Mouse (Mus musculus) neural tube, embryonic 14.5 days (tissue): ENCODE data around the gene Mef2c. TPM values are rescaled to one million over a fixed set of nuclear protein-coding genes. Genes with fewer than 3 reads are reported as not detected.

ENCODE experiments used
- ATAC-seq: fragments of 200-750 bp; cut with Nextera tagmentation; 2 replicates; pipeline ENCODE4 v1.8.0; 2017; ENCODE audit warnings: low read depth, mild to moderate bottlenecking, moderate TSS enrichment, moderate library complexity
- H3K27ac ChIP-seq: fragments of 300-500 bp; sonication (generic); 2 replicates; pipeline ENCODE4 v1.5.1; 2014; ENCODE audit warnings: low read depth, mild to moderate bottlenecking, control low read depth, low read length, moderate library complexity, mixed read lengths
- H3K27me3 ChIP-seq: fragments of 300-500 bp; sonication (generic); 2 replicates; pipeline ENCODE4 v1.6.1; 2014; ENCODE audit warnings: low read length; ENCODE audit not compliant: control insufficient read depth, insufficient read depth
- H3K36me3 ChIP-seq: fragments of 300-500 bp; sonication (generic); 2 replicates; pipeline ENCODE4 v1.6.1; 2014; ENCODE audit warnings: low read length, mixed read lengths; ENCODE audit not compliant: control insufficient read depth, insufficient read depth
- H3K4me1 ChIP-seq: fragments of 300-500 bp; sonication (generic); 2 replicates; pipeline ENCODE4 v1.6.1; 2014; ENCODE audit warnings: low read length; ENCODE audit not compliant: control insufficient read depth, insufficient read depth
- H3K4me2 ChIP-seq: fragments of 300-500 bp; sonication (generic); 2 replicates; pipeline ENCODE4 v1.6.1; 2014; ENCODE audit warnings: mild to moderate bottlenecking, low read depth, low read length, control low read depth
- H3K4me3 ChIP-seq: fragments of 300-500 bp; sonication (generic); 2 replicates; pipeline ENCODE4 v1.5.1; 2014; ENCODE audit warnings: low read depth, low read length, control low read depth, mixed read lengths
- H3K9ac ChIP-seq: fragments of 300-500 bp; sonication (generic); replicated peaks from 2 replicates; pipeline ENCODE4 v1.6.1; 2014; ENCODE audit warnings: low read depth, mild to moderate bottlenecking, control low read depth, low read length, mixed read lengths
- H3K9me3 ChIP-seq: fragments of 300-500 bp; sonication (generic); 2 replicates; pipeline ENCODE4 v1.6.1; 2016; ENCODE audit warnings: low read length; ENCODE audit not compliant: control insufficient read depth
- WGBS: fragments of 180-500 bp; shearing (Covaris S2); extraction: QIAGEN DNeasy Blood & Tissue Kit; methylation state at CpG from one replicate; pipeline ENCODE4 v1.1.7; 2014; 5-methylcytosine and 5-hydroxymethylcytosine counted together
- polyA plus RNA-seq: library from polyadenylated mRNA; unstranded; fragments of >200 nt; fragmentation: Nextera tagmentation; extraction: Ambion mirVana; gene quantifications from 2 replicates; pipeline ENCODE4 v1.2.1, GENCODE M21; 2014

Gene Mef2c
- polyA plus RNA-seq, 1 experiment from 2014 or later, result 32.4 TPM

- no peaks in the 10 kb centered on the region for H3K9me3 ChIP-seq
- H3K27ac ChIP-seq, result no peak overlapping the region
- H3K27me3 ChIP-seq, result no peaks in the 10 kb centered on the region
- no peaks in the 10 kb centered on the region for H3K36me3 ChIP-seq
- H3K4me2 ChIP-seq, result no peak overlapping the region
- H3K4me1 ChIP-seq, result no peaks in the 10 kb centered on the region
- H3K4me3 ChIP-seq, result no peak overlapping the region
- no peak for ATAC-seq
- WGBS, result 82% methylated on average over 2 of the region's 2 CpGs
- H3K9ac ChIP-seq, result no peak overlapping the region
These were observed 203.8 kb downstream of the Mef2c start for GRCm38 (mm10) chr13:83707611-83708010.

GRCm38 (mm10) chr13:83712778-83713380, 209.0 kb downstream of the Mef2c start:
- no peaks in the 10 kb centered on the region for H3K9me3 ChIP-seq
- H3K4me2 ChIP-seq, result peak overlapping the region; percentile 81
- H3K36me3 ChIP-seq, result no peaks in the 10 kb centered on the region
- 13% methylated on average over 5 of the region's 5 CpGs for WGBS
- H3K27me3 ChIP-seq, result 0 out of 2 replicates have a peak, but pooled peaks cover 2% of the 10 kb centered on the region
- peak overlapping the region; percentile 28; the same call in 1 of the 2 replicates for H3K27ac ChIP-seq
- H3K9ac ChIP-seq, result 0 out of 2 replicates have a peak overlapping the region, but pooled peaks have one; percentile 2
- no peak for ATAC-seq
- H3K4me3 ChIP-seq, result peak overlapping the region; percentile 90; the same call in 1 of the 2 replicates
- H3K4me1 ChIP-seq, result 0 out of 2 replicates have a peak, but pooled peaks cover 5% of the 10 kb centered on the region

GRCm38 (mm10) chr13:83713661-83714291, 209.9 kb downstream of the Mef2c start:
- 3% methylated on average over 19 of the region's 19 CpGs for WGBS
- no peaks in the 10 kb centered on the region for H3K36me3 ChIP-seq
- ATAC-seq, result no peak

GRCm38 (mm10) chr13:83714466-83715307, 210.9 kb downstream of the Mef2c start:
- under 1% methylated on average over 22 of the region's 22 CpGs for WGBS

More at GRCm38 (mm10) chr13:83713661-83714291, 209.9 kb downstream of the Mef2c start:
- H3K4me3 ChIP-seq, result peak overlapping the region; percentile 90; the same call in 1 of the 2 replicates
- peak overlapping the region; percentile 100 for H3K27ac ChIP-seq
- peak overlapping the region; percentile 81 for H3K4me2 ChIP-seq
- H3K4me1 ChIP-seq, result 0 out of 2 replicates have a peak, but pooled peaks cover 5% of the 10 kb centered on the region
- H3K9ac ChIP-seq, result peak overlapping the region; percentile 32
- no peaks in the 10 kb centered on the region for H3K9me3 ChIP-seq
- 0 out of 2 replicates have a peak, but pooled peaks cover 2% of the 10 kb centered on the region for H3K27me3 ChIP-seq

GRCm38 (mm10) chr13:83715308-83715785, 211.5 kb downstream of the Mef2c start:
- Histone ChIP-seq H3K27ac (peak overlapping the region; percentile 100), H3K4me2 (peak overlapping the region; percentile 81), H3K9me3 (no peaks in the 10 kb centered on the region), H3K36me3 (no peaks in the 10 kb centered on the region), H3K4me3 (peak overlapping the region; percentile 90), H3K27me3 (0 out of 2 replicates have a peak, but pooled peaks cover 2% of the 10 kb centered on the region), H3K9ac (peak overlapping the region; percentile 100), H3K4me1 (peaks cover 9% of the 10 kb centered on the region; the same call in 1 of the 2 replicates)
- WGBS, result 2% methylated on average over 14 of the region's 14 CpGs
- peak; percentile 21 for ATAC-seq

More at GRCm38 (mm10) chr13:83714466-83715307, 210.9 kb downstream of the Mef2c start:
- peak overlapping the region; percentile 90 for H3K4me3 ChIP-seq
- peak overlapping the region; percentile 81 for H3K4me2 ChIP-seq
- H3K9me3 ChIP-seq, result no peaks in the 10 kb centered on the region
- peak overlapping the region; percentile 100 for H3K27ac ChIP-seq
- peak; percentile 87 for ATAC-seq
- H3K36me3 ChIP-seq, result no peaks in the 10 kb centered on the region
- H3K9ac ChIP-seq, result peak overlapping the region; percentile 100
- H3K27me3 ChIP-seq, result 0 out of 2 replicates have a peak, but pooled peaks cover 2% of the 10 kb centered on the region
- peaks cover 9% of the 10 kb centered on the region; the same call in 1 of the 2 replicates for H3K4me1 ChIP-seq

- Histone ChIP-seq H3K4me3 (peak overlapping the region; percentile 90), H3K27ac (peak overlapping the region; percentile 100), H3K9ac (peak overlapping the region; percentile 100), H3K4me1 (peaks cover 9% of the 10 kb centered on the region; the same call in 1 of the 2 replicates), H3K36me3 (no peaks in the 10 kb centered on the region), H3K9me3 (no peaks in the 10 kb centered on the region), H3K27me3 (0 out of 2 replicates have a peak, but pooled peaks cover 2% of the 10 kb centered on the region), H3K4me2 (peak overlapping the region; percentile 81)
- WGBS, result 1% methylated on average over 27 of the region's 27 CpGs
- ATAC-seq, result no peak
These were observed 212.3 kb downstream of the Mef2c start for GRCm38 (mm10) chr13:83715971-83716615.
